Mouse (Mus musculus): ENCODE data around the gene 1700006A11Rik.
"Not testable (repeated sequence)": the region's sequence is repeated elsewhere in the genome, so short reads cannot be mapped to it uniquely, and the experiment has no call there.

1700006A11Rik gene

DNA sequence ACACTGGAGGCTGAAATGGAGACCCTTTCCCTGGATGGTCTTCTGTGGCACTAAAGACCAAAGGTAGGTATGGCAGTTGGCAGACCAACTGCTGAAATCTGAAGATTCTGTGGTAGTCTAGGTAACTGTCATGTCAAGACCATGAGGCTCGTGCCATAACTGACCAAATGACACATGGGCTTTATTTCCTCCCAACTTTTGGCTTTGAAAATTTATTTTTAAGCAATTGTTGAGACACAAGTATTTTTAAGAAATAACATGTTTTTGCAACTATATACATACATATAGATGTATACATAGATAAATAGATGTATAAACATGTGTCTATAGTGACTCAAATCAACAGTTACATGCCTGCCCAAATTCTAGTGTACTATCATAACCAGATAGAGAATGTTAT, at the start of gene 1700006A11Rik:
Gene 1700006A11Rik (minus strand): TSS at position 101 of the 400 bp plus-strand sequence.
- DNase-seq (ENCODE audit: extremely low spot score, low spot score): no peak

GRCm38 (mm10) chr3:124474291-124474690, 48.5 kb upstream of the 1700006A11Rik start:
- DNase-seq (ENCODE audit: extremely low spot score, low spot score): not testable (repeated sequence)

DNA sequence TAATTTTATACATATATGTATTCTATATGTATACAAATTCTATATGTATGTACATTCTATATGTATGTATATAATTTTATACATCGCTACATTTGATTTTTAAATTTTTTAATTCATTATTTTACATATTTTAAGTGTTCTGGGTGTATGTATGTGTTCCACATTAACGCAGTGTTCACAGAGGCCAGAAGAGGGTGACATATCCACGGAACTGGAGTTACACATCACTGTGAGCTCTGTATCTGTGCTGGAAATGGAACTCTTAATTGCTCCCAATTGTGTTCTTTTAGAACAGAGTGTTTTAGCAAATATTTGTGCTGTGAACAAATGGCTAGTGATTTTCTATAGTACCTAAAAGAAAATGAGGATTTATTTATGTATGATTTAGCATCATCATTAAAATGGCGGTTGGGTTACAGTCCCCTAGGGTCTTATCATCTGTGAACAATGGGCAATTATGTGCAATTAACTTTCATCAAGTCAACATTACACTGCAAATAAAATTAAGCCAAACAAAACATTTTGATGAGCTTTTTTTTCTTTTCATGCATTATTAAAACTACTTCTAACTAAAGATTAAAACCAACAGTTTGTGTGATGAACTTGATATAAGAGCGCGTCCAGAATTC, 40.4 kb upstream of the 1700006A11Rik start:
- no peak for DNase-seq (ENCODE audit: extremely low spot score, low spot score)

- DNase-seq (ENCODE audit: extremely low spot score, low spot score): no peak
Observed at GRCm38 (mm10) chr3:124392201-124392600, 33.6 kb downstream of the 1700006A11Rik start.

DNA sequence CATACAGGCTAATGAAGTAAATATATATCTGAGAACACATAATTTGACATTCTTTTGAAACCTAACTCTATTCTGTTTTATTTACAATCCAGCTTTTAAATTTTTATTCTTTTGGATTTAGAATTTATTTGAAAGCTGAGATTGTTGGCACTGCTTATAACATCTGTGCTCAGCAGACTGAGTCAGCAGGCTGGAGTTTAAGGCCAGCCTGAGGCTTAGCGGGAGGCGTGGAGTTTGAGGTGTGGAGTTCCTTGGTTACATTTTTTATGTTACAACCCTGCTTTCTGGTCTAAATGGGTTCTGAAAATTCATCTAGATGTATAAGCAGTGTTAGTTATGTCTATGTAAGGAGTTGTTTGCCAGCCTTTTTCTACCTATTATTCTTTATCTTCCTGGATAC, 35.7 kb downstream of the 1700006A11Rik start:
- DNase-seq (ENCODE audit: extremely low spot score, low spot score): no peak

- DNase-seq (ENCODE audit: extremely low spot score, low spot score): no peak
Observed at GRCm38 (mm10) chr3:124389650-124390049, 36.2 kb downstream of the 1700006A11Rik start.

DNA sequence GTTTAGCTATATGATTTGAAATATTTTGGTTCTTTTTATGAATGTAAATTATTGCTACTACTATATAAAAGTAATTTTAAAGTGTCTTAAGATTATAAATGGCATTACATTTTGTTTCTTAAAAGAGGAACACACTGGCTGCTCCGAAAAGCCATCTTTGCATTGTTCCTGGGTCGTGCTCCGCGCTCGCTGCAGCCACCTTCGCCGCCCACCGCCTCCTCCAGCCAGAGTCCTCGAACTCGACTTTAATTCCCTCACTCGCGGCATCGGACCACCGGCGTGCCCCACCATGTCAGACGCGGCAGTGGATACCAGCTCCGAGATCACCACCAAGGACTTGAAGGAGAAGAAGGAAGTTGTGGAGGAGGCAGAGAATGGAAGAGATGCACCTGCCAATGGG, 40.5 kb downstream of the 1700006A11Rik start:
- DNase-seq (ENCODE audit: extremely low spot score, low spot score): not testable (repeated sequence)

- no peak for DNase-seq (ENCODE audit: extremely low spot score, low spot score)
Observed at GRCm38 (mm10) chr3:124372031-124372430, 53.8 kb downstream of the 1700006A11Rik start.

- no peak for DNase-seq (ENCODE audit: extremely low spot score, low spot score)
Observed at GRCm38 (mm10) chr3:124357533-124357932, 68.3 kb downstream of the 1700006A11Rik start.
